Mouse (Mus musculus) myocyte (in vitro differentiated cells): Measurements from ENCODE around the gene Ltn1.

Experiments used
- MAX ChIP-seq: IDR thresholded peaks from one replicate; pipeline ENCODE4 v1.6.1; 2011; ENCODE audit warnings: low read depth, mild to moderate bottlenecking, control low read depth
- MYOD1 ChIP-seq, 3 experiments: IDR thresholded peaks; one replicate each; pipeline ENCODE4 v1.6.1; 2011; ENCODE audit warnings: control low read depth in 2 of 3, low read depth in 2 of 3, mild to moderate bottlenecking in 2 of 3, moderate library complexity in 1 of 3; ENCODE audit not compliant: insufficient read length in 2 of 3, control insufficient read depth in 1 of 3
- POLR2A ChIP-seq: IDR thresholded peaks from one replicate; pipeline ENCODE4 v1.6.1; 2011; ENCODE audit warnings: low read depth, mild to moderate bottlenecking, control low read depth, moderate library complexity; ENCODE audit not compliant: insufficient read length
- POLR2AphosphoS2 ChIP-seq: IDR thresholded peaks from one replicate; pipeline ENCODE4 v1.6.1; 2011; ENCODE audit warnings: low read depth, control low read depth; ENCODE audit not compliant: insufficient read length
- SRF ChIP-seq: IDR thresholded peaks from one replicate; pipeline ENCODE4 v1.6.1; 2011; ENCODE audit warnings: low read depth; ENCODE audit not compliant: control insufficient read depth, insufficient read length
- TCF12 ChIP-seq: IDR thresholded peaks from one replicate; pipeline ENCODE4 v1.6.1; 2011; ENCODE audit warnings: mild to moderate bottlenecking, control low read depth; ENCODE audit not compliant: poor library complexity, insufficient read depth, severe bottlenecking
- USF1 ChIP-seq: IDR thresholded peaks from one replicate; pipeline ENCODE4 v1.6.1; 2011; ENCODE audit warnings: low read depth, mild to moderate bottlenecking, control low read depth, moderate library complexity

DNA sequence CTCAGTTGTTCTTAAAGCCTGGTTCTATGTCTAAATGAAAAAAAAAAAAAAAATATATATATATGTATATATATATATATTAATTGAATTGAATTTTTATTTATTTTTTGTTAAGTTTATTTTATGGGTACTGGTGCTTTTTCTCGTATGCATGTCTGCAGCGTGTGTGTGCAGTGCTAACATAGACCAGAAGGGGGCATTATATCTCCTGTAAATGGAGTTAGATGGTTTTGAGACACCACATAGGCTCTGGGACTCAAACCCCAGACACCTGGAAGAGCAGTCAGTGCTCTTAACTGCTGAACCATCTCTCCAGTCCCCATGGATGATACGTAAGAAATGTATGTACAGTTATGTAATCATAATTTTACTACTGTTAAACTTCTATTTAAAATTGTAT lies 26.3 kb upstream of the Ltn1 start:
- no peak for TF ChIP-seq SRF
- no peak for TF ChIP-seq POLR2A
- TF ChIP-seq MYOD1 (IDR thresholded peaks at IDR 0.05; ENCODE audit: control insufficient read depth in 1 of 3, insufficient read length in 2 of 3, low read depth in 2 of 3), result no peak
- TF ChIP-seq USF1, result no peak
- no peak for TF ChIP-seq TCF12
- no peak for TF ChIP-seq POLR2AphosphoS2
- TF ChIP-seq MAX, result no peak
